Mouse (Mus musculus) bone marrow, adult 2 months (tissue): ENCODE data around the gene Nova2. TPM values are rescaled to one million over a fixed set of nuclear protein-coding genes. Genes with fewer than 3 reads are reported as not detected.

ENCODE experiments used
- H3K27ac ChIP-seq: fragments of 200-500 bp; 2 replicates; pipeline ENCODE4 v1.5.1; 2012; ENCODE audit warnings: low read depth, mild to moderate bottlenecking, control low read depth, inconsistent platforms, low read length; ENCODE audit not compliant: control insufficient read depth, poor library complexity, insufficient read depth
- H3K4me1 ChIP-seq: fragments of 200-500 bp; 2 replicates; pipeline ENCODE4 v1.6.1; 2011; ENCODE audit warnings: low read length; ENCODE audit not compliant: control insufficient read depth, insufficient read depth
- H3K4me3 ChIP-seq: fragments of 200-500 bp; replicated peaks from 2 replicates; pipeline ENCODE3; 2011; ENCODE audit warnings: mild to moderate bottlenecking, low read depth, low read length, control low read depth; ENCODE audit not compliant: control insufficient read depth
- CTCF ChIP-seq: fragments of 200-500 bp; IDR thresholded peaks from 2 replicates; pipeline ENCODE4 v1.5.1; 2011; ENCODE audit warnings: low read length, control low read depth; ENCODE audit not compliant: control insufficient read depth, insufficient read depth
- POLR2A ChIP-seq: fragments of 200-500 bp; IDR thresholded peaks from 2 replicates; pipeline ENCODE4 v1.6.1; 2011; ENCODE audit warnings: low read depth, mild to moderate bottlenecking, control low read depth, low read length, borderline replicate concordance; ENCODE audit not compliant: control insufficient read depth
- WGBS: fragments of 180-500 bp; shearing (Covaris S2); methylation state at CpG from one replicate; pipeline ENCODE4 v1.1.7; 2018; 5-methylcytosine and 5-hydroxymethylcytosine counted together
- polyA plus RNA-seq: library from polyadenylated mRNA; stranded (reverse); fragments of >200 nt; gene quantifications from 2 replicates; pipeline ENCODE4 v1.2.4, GENCODE M21; 2011; ENCODE audit warnings: low replicate concordance; ENCODE audit not compliant: missing spikeins, insufficient read depth, insufficient read length

Gene Nova2
- polyA plus RNA-seq, 1 experiment: 0.35 TPM

DNA sequence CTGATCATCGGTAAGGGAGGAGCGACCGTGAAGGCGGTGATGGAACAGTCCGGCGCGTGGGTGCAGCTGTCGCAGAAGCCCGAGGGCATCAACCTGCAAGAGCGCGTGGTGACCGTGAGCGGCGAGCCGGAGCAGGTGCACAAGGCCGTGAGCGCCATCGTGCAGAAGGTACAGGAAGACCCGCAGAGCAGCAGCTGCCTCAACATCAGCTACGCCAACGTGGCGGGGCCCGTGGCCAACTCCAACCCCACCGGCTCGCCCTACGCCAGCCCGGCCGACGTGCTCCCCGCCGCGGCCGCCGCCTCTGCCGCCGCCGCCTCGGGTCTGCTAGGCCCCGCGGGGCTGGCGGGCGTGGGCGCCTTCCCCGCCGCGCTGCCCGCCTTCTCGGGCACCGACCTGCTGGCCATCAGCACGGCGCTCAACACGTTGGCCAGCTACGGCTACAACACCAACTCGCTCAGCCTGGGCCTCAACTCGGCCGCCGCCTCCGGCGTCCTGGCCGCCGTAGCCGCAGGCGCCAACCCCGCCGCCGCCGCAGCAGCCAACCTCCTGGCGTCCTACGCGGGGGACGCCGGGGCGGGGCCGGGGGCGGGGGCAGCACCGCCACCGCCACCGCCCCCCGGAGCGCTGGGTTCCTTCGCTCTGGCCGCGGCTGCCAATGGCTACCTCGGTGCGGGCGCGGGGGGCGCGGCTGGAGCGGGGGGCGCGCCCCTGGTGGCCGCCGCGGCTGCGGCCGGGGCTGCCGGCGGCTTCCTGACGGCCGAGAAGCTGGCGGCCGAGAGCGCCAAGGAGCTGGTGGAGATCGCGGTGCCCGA, 32.1 kb downstream of the Nova2 start:
- H3K4me3 ChIP-seq: no peak overlapping the region
- no peak overlapping the region; the same call in 1 of the 2 replicates for H3K27ac ChIP-seq
- TF ChIP-seq CTCF (no peak), POLR2A (no peak)
- no peaks in the 10 kb centered on the region for H3K4me1 ChIP-seq
- WGBS: 1% methylated on average over 105 of the region's 107 CpGs

DNA sequence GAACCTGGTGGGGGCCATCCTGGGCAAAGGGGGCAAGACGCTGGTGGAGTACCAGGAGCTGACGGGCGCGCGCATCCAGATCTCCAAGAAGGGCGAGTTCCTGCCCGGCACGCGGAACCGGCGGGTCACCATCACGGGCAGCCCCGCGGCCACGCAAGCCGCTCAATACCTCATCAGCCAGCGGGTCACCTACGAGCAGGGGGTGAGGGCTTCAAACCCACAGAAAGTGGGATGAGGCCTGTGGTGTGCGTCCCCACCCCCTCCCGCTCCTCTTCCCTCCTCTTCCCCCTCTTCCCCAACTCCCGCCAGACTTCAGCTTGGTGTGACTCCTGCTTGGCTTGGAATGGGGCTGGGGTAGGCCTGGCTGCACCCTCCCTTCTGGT, 32.7 kb downstream of the Nova2 start:
- TF ChIP-seq POLR2A (no peak), CTCF (no peak)
- Histone ChIP-seq H3K4me3 (no peak overlapping the region), H3K27ac (no peak overlapping the region), H3K4me1 (no peaks in the 10 kb centered on the region)
- WGBS: 4% methylated on average over 21 of the region's 21 CpGs

DNA sequence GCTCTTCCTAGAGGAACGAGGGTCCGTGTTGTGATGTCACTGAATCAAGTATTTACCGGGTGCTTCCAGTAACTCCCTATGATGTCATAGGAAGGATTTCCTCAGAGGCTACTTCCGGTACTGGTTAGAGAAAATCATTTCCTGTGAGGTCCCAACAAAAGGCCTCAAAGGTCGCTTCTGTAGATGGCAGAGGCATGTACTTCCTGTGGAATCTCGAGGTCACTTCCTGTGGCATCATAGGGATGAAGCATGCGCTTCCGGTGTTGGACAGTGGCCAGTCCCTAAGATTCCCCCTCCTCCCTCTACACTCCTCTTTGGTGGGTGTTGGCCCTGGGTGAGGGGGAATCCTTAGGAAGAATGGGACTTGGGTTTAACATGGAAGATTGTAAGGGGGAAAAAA, 33.8 kb downstream of the Nova2 start:
- Histone ChIP-seq H3K27ac (no peak overlapping the region), H3K4me3 (no peak overlapping the region), H3K4me1 (no peaks in the 10 kb centered on the region)
- no peak for TF ChIP-seq CTCF
- no peak for TF ChIP-seq POLR2A
- WGBS: 15% methylated on average over 8 of the region's 8 CpGs

DNA sequence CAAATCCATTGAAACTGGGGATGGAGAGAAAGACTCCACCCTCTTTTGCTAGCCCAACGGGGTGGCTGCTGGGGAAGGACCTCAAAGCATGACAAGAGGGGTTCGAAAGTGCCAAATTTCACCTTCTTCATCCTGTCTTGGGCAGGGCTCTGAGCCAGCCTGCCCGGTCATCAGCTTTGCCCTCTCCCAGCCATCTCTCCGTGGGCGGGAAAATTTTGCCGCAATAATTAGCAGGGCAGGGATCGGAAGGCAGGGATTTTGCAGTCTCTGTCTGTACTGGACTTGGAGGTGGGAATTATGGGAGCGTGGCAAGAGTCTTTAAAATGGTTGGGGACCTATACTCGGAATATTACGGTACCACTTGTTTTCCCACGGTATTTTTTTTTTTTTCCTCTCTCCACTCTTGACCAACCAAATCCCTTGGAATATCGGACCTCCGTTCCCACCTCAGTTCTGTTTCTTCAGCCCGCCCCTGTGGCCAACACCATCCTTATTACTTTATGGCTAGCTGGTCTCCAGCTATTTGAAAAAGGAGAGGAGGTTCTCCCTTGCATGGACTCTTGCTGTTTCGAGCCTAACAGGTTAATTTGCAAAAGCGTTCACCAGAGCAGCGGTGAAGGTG, 36.6 kb downstream of the Nova2 start:
- Histone ChIP-seq H3K4me3 (no peak overlapping the region), H3K27ac (no peak overlapping the region), H3K4me1 (no peaks in the 10 kb centered on the region)
- no peak for TF ChIP-seq POLR2A
- no peak for TF ChIP-seq CTCF
- 4% methylated on average over 17 of the region's 17 CpGs for WGBS

DNA sequence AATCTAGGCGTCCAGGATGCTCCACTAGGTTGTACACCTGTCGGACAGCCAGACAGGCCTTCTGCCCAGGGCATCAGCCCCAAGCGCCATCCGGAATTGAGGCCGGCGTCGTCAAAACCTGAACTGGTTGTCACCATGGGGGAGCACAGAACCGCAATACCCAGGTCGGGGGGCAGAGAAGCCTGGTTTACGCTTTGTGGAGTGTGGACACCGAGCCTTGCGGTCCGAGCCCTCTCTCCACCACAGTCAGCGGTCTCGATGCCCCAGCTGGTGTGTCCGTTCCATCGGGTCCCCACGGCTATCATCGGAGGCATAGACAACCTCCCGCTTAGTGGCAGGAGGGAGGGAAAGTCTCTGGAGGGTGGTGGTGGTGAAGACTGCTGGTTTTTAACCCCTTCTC, 37.1 kb downstream of the Nova2 start:
- Histone ChIP-seq H3K4me1 (no peaks in the 10 kb centered on the region), H3K27ac (no peak overlapping the region), H3K4me3 (no peak overlapping the region)
- no peak for TF ChIP-seq POLR2A
- WGBS: 4% methylated on average over 20 of the region's 20 CpGs

DNA sequence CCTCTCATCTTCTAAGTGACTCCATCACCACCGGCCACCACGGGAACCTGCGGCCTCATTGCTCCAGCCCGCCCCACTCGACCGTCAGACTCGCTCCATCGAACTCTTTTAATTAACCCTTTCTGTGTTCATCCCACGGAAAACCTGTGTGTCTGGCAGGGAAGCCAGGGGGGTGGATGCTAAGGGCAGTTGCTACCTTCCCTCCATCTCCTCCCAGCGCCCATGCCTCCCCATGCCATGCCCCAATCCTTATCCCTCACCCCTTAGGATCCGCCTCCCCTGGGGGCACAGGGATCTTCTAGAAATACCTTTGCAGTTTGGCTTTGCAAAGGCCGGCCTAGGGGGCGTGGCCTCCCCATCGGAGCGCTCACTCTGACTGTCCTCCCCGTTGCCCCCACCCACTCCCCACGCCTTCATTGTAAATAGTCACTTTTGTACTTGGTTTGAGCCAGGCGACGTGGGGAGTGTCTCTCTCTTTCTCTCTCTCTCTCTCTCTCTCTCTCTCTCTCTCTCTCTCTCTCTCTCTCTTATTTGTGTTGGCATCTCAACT, 37.7 kb downstream of the Nova2 start:
- WGBS: 5% methylated on average over 19 of the region's 19 CpGs
- Histone ChIP-seq H3K4me3 (no peak overlapping the region), H3K4me1 (no peaks in the 10 kb centered on the region), H3K27ac (no peak overlapping the region)
- no peak for TF ChIP-seq CTCF
- TF ChIP-seq POLR2A: no peak

DNA sequence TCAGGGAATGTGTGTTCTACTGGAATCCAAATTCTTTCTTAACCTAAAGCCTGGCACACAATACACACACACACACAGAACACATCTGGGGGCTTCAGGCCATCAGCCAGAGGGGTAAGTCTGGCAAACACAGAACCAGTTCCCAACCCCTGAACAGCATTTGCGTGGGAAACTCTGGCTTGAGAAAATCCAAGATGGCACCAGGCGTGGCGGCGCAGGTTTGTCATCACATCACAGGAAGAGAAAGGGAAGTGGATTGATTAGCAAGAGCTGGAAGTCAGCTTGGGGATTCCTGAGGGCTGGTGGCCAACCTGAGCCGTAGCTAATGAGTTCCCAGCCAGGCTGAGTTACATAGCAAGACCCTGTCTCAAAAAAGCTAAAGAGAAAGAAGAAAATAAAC, 39.6 kb downstream of the Nova2 start:
- Histone ChIP-seq H3K4me3 (no peak overlapping the region), H3K27ac (no peak overlapping the region), H3K4me1 (no peaks in the 10 kb centered on the region)
- no peak for TF ChIP-seq POLR2A
- TF ChIP-seq CTCF: no peak
- 69% methylated on average over 5 of the region's 5 CpGs for WGBS

DNA sequence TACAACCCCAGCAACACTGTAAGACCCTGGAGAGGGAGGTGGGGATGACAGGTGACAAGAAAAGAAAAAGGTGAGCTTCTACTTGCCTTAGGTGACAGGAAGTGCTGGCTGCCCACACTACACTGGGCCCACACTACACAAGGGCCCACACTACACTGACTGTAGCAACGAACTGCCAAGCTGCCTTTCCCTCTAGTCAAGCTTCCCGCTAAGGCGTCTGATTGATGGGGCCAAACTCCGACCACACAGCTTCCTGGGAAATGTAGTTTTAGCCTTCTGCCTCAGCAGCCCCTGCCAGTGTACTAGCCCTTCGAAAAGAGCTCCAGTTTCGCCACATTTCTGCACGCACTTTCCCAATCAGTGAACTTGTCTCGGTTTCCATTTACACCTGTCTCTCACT, 41.9 kb downstream of the Nova2 start:
- WGBS: 18% methylated on average over 8 of the region's 8 CpGs
- TF ChIP-seq POLR2A (no peak), CTCF (no peak)
- no peak overlapping the region for H3K4me3 ChIP-seq
- no peak overlapping the region for H3K27ac ChIP-seq
- no peaks in the 10 kb centered on the region for H3K4me1 ChIP-seq

DNA sequence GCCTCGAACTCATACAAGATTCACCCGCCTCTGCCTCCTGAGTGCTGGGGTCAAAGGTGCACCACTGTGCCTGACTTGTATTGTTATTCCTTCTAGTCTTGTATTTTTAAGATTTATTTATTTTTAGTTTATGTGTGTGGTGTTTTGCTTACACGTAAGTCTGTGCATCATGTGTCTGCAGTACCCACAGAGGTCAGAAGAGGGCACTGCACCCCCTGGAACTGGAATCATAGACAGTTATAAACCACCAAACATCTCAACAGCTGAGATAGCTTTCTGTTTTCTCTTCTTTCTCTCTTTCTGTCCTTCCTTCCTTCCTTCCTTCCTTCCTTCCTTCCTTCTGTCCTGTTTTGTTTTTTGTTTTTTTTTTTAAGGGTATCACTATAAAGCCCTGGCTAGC, 45.3 kb downstream of the Nova2 start:
- Histone ChIP-seq H3K4me3 (no peak overlapping the region), H3K4me1 (no peaks in the 10 kb centered on the region), H3K27ac (no peak overlapping the region)
- TF ChIP-seq POLR2A: no peak
- 90% methylated on average over 3 of the region's 3 CpGs for WGBS
